Mouse (Mus musculus): ENCODE measurements at regions not wholly inside any gene's neighbourhood (a gene's known extent, or its start where the extent isn't known, plus 50 kb on each side); places are given as distances from the start of the nearest gene placed in this dataset.

DNA sequence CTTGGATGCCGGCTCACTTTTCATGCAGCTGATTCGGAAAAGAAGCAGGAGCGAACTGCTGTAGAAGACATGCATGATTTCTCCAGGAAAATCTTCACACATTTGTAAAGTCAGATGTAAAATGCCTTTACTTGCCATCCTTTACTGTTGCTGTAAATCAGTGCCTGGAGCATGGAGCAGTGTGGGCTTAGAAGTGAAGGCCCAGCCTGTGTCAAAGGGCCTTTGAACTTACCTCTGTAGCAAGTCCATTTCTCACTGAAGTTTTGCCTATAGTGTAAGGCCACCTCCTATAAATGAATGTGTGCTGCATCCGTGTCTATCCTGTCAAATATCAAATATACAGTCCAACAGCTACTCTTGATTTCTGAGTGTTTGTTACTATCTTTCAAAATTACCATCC lies 368.9 kb downstream of the Lrriq3 start:
- TF ChIP-seq BHLHE40 (IDR thresholded peaks at IDR 0.05; ENCODE audit: low read depth, low read length) (no peak), SMC3 (IDR thresholded peaks at IDR 0.05; ENCODE audit: low read depth, low read length) (no peak), CTCF (conservative IDR thresholded peaks at IDR 0.05 in 1 of 2, IDR thresholded peaks at IDR 0.05 in 1 of 2; ENCODE audit: low read depth in 2 of 2, low read length in 2 of 2) (no peak), POLR2A (IDR thresholded peaks at IDR 0.05; ENCODE audit: low read depth, low read length) (no peak), E2F4 (IDR thresholded peaks at IDR 0.05; ENCODE audit: insufficient replicate concordance, low read depth, low read length) (no peak), TBP (conservative IDR thresholded peaks at IDR 0.05; ENCODE audit: low read depth, low read length) (no peak), MYC (IDR thresholded peaks at IDR 0.05; ENCODE audit: low read depth, low read length) (no peak), ETS1 (conservative IDR thresholded peaks at IDR 0.05; ENCODE audit: low read depth, low read length) (no peak), USF1 (IDR thresholded peaks at IDR 0.05; ENCODE audit: low read depth, low read length) (no peak), ZMIZ1 (IDR thresholded peaks at IDR 0.05; ENCODE audit: low read depth, low read length) (no peak), MAZ (IDR thresholded peaks at IDR 0.05; ENCODE audit: low read depth, low read length) (no peak)
